Mouse (Mus musculus): Measurements from ENCODE around the gene Pdlim4.

DNA sequence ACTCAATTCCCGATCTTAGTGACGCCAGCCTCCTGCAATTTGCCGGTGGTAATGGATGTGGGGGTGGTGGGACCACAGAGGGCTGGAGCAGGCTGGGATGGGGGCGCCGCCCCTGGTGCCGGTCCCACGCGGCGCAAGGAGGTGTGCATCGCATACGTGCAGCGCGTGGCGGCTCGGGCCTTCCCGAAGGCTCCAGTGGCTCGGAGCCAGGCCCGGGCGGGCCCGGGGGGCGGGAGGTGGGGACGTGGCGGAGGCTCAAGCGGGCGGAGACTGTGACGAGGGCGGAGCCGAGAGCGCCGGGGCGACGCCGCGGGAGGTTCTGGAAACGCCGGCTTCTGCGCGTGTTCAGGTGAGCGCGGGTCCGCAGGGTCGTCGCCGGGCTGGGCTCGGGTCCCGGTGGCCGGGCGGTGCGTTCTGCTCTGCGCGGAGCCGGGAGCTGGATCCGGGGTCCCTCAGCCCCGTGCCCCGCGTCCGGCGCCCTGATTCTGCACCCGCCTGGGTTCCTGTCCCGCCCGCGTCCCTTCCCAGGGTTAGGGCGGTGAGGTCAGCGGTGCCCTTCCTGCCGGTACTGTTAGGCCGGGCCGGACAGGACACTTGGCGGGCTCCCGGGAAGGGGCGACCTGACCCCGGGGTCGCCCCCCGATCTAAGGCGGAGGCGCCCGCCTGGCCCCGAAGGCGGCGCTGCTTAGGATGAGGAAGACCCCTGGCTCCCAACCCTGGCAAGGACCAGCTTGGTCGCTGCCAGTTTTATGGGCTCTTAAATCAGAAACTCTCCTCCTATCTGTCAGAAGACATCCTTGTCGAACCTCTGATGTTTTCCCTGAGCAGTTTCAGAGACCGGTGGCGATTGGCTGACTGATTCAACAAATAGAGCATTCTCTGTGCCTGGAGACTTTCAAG is 32.1 kb upstream of the Pdlim4 start:
- no peak for TF ChIP-seq CTCF (IDR thresholded peaks at IDR 0.05; ENCODE audit: low read depth, low read length)
- no peak for TF ChIP-seq POLR2A (IDR thresholded peaks at IDR 0.05; ENCODE audit: insufficient read depth, low read length)

Measured in ES-Bruce4 (cell line).